Mouse (Mus musculus): ENCODE results near the gene Synpo2l.

Gene Synpo2l

GRCm38 (mm10) chr14:20682498-20682897 lies 14.3 kb upstream of the Synpo2l start:
- intact Hi-C loops (cut with DNase I), result no loop called here

- intact Hi-C loops (cut with DNase I), result no loop called here
Measured at GRCm38 (mm10) chr14:20681742-20682141, 13.6 kb upstream of the Synpo2l start.

- intact Hi-C loops (cut with DNase I), result no loop called here
Measured at GRCm38 (mm10) chr14:20677906-20678305, 9.8 kb upstream of the Synpo2l start.

GRCm38 (mm10) chr14:20674064-20674833 lies 6.1 kb upstream of the Synpo2l start, which contains the start of gene Sec24c:
Gene Sec24c, plus strand, starts transcription at chr14:20674308.
- intact Hi-C loops (cut with DNase I), result no loop called here

- intact Hi-C loops (cut with DNase I), result no loop called here
Measured at GRCm38 (mm10) chr14:20673735-20674063, 5.5 kb upstream of the Synpo2l start.

- intact Hi-C loops (cut with DNase I), result no loop called here
Measured at GRCm38 (mm10) chr14:20672990-20673389, 4.8 kb upstream of the Synpo2l start.

- intact Hi-C loops (cut with DNase I), result no loop called here
Measured at GRCm38 (mm10) chr14:20667469-20667868, 685 bp downstream of the Synpo2l start.

- intact Hi-C loops (cut with DNase I), result no loop called here
Measured at GRCm38 (mm10) chr14:20664436-20664835, 3.7 kb downstream of the Synpo2l start.

GRCm38 (mm10) chr14:20663601-20664000 lies 4.6 kb downstream of the Synpo2l start:
- intact Hi-C loops (cut with DNase I), result no loop called here

GRCm38 (mm10) chr14:20662740-20663139 lies 5.4 kb downstream of the Synpo2l start:
- intact Hi-C loops (cut with DNase I), result no loop called here

GRCm38 (mm10) chr14:20661661-20662331 lies 6.4 kb downstream of the Synpo2l start:
- intact Hi-C loops (cut with DNase I), result loop anchor here (1.0 kb wide), 2 partner anchors 17 to 85 kb away; no protein-coding TSS in a partner anchor

GRCm38 (mm10) chr14:20660827-20661660 lies 7.1 kb downstream of the Synpo2l start:
- intact Hi-C loops (cut with DNase I), result loop anchor here (1.0 kb wide), 2 partner anchors 17 to 85 kb away; no protein-coding TSS in a partner anchor

GRCm38 (mm10) chr14:20659687-20660086 lies 8.5 kb downstream of the Synpo2l start:
- intact Hi-C loops (cut with DNase I), result no loop called here

GRCm38 (mm10) chr14:20658902-20659301 lies 9.3 kb downstream of the Synpo2l start:
- intact Hi-C loops (cut with DNase I), result no loop called here

GRCm38 (mm10) chr14:20658326-20658725 lies 9.8 kb downstream of the Synpo2l start:
- intact Hi-C loops (cut with DNase I), result no loop called here

- intact Hi-C loops (cut with DNase I), result no loop called here
Measured at GRCm38 (mm10) chr14:20656361-20656760, 11.8 kb downstream of the Synpo2l start, which contains the start of gene Myoz1. Gene Myoz1, minus strand, starts transcription at chr14:20656540.

GRCm38 (mm10) chr14:20655731-20656130 lies 12.4 kb downstream of the Synpo2l start:
- intact Hi-C loops (cut with DNase I), result no loop called here

- intact Hi-C loops (cut with DNase I), result no loop called here
Measured at GRCm38 (mm10) chr14:20654690-20655421, 13.3 kb downstream of the Synpo2l start.

GRCm38 (mm10) chr14:20651722-20652256 lies 16.4 kb downstream of the Synpo2l start:
- intact Hi-C loops (cut with DNase I), result no loop called here

GRCm38 (mm10) chr14:20651000-20651399 lies 17.2 kb downstream of the Synpo2l start:
- intact Hi-C loops (cut with DNase I), result no loop called here

GRCm38 (mm10) chr14:20646381-20646780 lies 21.8 kb downstream of the Synpo2l start:
- intact Hi-C loops (cut with DNase I), result no loop called here
